Mouse (Mus musculus) heart, adult 11 months (tissue): ENCODE results near the gene Ksr2.
"Not testable (repeated sequence)": the region's sequence is repeated elsewhere in the genome, so short reads cannot be mapped to it uniquely, and the experiment has no call there.

Experiments
- DNase-seq: peaks from one replicate; pipeline ENCODE4 v3.0.0; 2022

Ksr2 gene

DNA sequence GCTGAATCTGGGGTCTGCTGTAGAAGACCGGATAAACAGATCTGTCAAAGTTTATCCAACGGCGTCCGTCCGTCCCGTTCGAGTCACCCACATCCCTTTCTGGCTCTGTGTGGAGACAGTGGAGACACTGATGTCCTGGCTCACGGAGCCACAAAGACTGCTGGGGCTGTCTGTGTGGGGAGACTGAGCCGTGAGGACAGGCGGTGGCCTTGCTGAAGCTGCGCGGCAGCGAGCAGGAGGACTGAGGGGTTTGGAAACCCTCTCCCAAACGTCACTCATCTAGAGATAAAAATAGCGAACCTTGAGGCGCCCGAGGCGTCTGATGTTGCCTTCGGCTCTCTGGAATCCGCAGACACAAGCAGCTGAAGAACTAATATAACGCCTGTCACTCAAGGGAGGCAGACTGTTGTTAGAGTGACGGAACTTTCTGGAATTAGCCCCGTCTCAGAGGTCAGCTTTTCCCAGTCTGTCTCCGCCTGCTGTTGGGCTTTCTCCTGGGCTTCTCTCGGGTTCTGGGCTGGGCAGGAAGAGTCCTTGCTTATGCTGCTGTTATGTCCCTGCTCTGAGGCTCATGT, 133.0 kb downstream of the Ksr2 start:
- DNase-seq, result no peak

DNA sequence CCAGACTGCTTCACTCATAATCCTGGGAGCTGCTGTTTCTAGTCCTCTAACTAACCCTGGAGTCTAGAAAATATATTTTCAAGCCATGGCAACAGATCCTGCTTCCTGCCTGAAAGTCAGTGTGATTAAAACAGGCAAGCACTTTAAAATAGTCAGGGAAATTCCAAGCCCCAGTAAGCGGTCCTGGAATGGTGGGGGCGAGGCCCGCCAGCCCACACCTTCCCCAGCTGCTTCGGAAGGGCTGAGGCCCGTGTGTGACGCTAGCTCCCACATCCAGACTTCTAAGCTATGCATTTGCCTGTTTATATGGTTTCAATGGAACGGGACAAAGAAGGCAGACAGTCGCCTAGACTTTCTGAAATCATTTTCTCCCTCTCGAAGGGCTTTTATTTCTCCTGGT, 137.2 kb downstream of the Ksr2 start:
- no peak for DNase-seq

DNA sequence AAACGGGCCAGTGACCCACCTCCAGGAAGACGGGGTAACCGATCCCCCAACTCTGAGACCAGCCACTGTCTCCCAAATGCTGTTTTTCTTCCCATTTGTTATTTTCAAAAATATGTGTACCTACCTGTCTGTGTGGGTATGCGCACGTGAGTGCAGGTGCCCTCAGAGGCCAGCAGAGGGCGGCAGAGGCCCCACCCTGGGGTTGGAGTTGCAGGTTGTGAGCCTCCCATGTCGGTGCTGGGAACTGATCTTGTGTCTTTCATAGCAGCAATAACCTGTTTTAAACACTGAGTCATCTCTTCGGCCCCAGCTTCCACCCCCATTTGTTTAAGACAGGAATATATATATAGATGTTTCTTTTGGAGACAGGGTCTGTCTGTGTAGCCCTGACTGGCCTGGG, 138.3 kb downstream of the Ksr2 start:
- no peak for DNase-seq

DNA sequence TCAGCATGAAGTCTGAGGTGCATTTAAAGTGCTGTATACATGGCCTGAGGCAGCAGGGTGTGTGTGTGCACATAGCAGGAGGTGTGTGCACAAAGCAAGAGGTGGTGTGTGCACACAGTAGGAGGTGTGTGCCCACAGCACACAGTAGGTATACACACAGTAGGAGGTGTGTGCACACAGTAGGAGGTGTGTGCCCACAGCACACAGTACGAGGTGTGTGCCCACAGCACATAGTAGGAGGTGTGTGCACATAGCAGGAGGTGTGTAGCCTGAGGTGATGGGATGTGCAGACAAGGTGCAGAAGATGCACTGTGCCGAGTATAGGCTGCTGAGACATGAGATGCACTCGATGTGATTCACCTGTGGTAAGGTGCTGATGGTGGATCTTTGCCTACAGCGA, 140.7 kb downstream of the Ksr2 start:
- no peak for DNase-seq

DNA sequence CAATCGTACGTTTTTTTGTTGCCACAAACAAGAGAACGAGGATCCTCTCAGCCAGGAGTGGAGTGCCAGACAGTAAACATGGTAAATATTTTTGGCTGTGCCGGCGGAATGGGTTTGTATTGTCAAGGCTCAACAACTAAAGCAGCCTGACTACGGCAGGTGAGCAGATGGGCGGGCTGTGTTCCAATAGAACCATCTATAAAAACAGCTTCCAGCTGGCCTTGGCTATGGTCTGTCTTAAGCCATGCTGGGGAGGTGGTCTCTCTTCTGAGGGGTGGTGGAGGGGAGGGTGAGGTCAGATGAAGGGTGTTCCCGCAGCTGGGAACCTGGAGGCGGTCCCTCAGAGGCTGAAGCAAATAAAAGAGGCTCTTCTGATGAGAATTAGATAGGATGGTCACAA, 142.8 kb downstream of the Ksr2 start:
- no peak for DNase-seq

DNA sequence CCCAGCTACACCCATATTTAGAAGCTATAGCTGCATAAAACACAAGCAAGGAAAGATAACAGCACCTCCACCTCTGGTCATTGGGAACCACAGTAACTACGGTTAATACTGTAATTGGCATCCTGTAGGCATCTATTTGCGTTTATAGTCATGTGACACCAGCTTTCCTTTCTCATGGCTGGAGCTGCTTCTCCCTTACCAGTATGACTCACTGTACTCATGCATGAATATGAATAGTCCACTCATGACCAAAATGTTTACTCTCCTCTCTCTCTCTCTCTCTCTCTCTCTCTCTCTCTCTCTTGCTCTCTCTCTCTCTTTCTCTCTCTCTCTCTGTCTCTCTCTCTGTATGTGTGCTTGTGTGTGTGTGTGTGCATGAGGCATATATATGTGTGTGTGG, 147.3 kb downstream of the Ksr2 start:
- DNase-seq, result no peak

DNA sequence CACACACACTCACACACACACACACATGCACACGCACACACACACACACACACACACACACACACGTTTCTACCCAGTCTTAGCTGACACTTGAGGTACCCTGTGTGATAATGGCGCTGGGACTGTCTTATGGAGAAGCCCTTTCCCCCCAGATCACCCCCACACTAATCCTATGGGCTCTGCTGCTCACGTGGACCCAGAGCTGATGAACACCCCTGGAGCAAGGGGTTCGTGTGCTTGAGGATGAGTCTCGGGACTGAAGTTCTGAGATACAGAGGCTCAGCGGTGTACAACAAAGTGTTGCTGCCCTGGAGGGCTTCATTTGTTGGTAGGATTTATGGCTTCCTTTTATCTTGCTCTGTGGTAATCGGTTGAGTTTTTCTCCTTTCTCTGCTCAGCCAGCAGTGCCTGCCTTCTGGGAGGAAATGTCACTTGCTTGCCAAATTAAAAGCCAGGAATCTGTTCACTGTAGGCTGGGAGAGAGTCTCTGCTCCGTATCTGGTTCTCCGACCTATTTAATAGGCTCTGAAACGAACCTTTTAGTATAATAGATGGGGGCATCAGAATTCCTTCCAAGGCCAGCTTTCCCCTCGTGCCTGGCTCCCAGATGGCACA, 152.4 kb downstream of the Ksr2 start:
- no peak for DNase-seq

DNA sequence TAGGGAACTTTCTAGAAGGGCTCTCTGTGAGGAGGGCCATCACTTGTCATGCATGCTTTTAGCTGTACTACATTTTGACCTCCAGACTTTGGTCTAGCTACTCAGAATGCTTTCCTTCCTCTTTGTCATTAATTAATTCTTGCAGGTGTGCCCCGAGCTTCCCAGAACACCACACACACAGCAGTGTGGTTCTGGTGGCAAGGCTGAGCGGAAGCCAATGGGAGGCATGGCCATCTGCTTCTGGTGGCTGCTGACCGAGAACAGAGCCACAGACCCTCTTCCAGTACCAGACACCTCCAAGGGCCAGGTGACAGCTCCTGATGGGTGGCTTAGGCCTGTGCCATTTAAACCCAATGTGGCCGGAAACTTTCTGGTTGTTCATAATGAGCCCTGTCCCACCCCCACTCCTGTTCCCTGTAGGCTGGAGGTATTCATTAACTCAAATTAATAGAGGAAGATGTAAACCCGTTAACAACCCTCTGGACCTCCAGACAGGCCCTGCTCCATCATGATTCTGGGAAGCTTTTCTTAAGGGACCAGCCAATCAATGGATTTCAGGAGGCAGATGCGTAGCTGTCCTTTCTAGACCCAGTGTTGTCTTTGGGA, 155.5 kb downstream of the Ksr2 start:
- DNase-seq, result no peak

DNA sequence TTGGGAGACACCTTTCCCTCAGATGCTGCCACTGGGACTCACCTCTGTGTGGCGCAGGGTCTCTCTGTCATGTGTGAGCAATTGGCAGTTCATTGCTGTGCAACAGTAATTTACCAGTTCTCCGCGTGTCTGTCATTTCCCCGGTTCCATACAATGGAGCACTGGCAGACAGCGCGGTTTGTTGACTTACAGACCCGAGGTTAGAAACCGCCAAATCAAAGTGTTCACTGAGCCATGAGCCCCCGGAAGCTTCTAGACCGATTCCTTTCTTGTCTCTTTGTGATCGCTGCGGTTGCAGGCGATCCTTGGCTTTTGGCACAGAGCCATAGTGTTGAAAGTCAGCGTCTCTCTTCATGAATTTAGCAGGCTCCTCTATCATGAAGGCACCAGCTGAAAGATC, 158.6 kb downstream of the Ksr2 start:
- DNase-seq, result no peak

DNA sequence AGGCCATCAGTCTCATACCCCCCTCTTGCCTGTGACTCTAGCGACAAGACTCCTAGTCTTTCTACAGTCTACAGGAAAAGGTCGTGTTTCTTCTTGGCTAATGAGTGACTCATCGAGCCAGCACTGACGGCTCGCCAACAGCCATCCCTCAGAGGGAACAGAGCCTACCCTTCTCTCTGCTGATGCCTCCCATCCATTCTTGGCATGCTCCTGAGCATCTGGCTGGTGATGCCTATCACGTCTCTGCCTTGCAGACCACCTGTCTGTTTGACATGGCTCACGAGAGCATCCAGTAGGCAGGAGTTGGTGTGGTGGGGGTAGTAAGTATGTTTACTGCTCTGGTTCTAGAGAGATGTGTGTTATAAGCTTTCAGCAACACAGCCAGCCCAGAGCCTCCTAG, 161.1 kb downstream of the Ksr2 start:
- no peak for DNase-seq

DNA sequence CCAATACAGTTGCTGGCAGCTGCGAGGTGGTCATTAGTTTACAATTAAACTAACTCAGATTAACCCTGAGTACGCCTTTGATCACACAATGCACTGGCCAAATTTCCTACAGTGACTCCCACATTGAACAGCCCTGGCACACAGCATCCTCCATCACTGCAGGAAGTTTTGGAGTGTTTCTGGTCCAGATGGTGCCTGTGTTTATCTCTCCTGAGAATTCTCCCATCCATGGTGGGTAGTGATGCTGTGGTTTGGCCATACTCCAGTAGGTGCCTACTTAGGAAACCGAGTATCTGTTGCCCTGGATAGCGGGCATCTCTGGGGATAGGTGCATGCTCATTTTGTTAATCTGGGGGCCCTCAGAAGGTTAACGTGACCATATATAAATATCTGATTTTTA, 163.8 kb downstream of the Ksr2 start:
- DNase-seq, result no peak

DNA sequence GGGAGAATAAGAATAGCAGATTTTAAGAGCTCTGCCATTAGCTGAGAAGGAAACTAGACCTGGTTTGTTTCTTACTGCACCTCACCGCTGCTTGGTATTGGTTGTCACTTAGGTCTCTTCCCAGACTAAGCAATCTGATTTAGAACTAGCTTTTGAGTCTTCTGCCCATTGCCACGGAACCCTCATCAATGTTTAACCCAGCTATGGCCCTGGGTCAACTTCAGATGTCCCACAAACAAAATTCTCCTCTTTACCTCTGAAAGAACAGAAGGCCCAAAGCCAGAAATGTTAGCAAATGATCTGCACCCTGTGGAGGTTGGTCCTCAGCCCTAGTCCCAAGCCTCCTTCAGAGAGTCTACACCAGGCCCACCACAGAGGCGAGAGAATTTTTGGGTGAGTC, 167.9 kb downstream of the Ksr2 start:
- no peak for DNase-seq

DNA sequence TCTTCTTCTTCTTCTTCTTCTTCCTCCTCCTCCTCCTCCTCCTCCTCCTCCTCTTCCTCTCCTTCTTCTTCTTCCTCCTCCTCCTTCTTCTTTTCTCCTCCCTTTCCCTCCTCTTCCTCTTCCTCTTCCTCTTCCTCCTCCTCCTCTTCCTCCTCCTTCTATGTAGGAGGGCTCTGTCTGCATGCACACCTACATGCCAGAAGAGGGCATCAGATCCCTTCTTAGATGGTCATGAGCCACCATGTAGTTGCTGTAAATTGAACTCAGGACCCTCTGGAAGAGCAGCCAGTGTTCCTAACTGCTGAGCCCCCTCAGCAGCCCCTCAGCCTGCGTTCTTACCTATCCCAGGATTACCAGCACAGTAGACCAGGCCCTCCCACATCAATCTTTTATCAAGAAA, 170.6 kb downstream of the Ksr2 start:
- no peak for DNase-seq

DNA sequence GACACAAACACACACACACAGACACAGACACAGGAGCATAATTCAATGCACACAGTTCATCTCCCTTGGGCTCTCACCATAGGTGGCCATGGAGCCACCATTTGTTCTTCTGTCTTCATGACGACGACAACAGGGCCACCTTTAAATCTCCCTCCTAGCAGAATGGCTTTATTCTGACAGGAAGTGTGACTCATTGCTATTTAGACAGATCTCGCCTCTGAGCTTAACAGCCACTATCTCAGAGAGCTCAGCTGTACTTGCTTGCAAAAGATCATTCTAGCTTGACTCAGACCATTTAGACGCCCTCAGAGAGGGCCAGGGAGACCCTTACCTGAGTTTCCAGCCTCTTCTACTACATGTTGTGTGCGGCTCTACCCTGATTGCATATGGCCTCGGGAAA, 175.5 kb downstream of the Ksr2 start:
- no peak for DNase-seq

DNA sequence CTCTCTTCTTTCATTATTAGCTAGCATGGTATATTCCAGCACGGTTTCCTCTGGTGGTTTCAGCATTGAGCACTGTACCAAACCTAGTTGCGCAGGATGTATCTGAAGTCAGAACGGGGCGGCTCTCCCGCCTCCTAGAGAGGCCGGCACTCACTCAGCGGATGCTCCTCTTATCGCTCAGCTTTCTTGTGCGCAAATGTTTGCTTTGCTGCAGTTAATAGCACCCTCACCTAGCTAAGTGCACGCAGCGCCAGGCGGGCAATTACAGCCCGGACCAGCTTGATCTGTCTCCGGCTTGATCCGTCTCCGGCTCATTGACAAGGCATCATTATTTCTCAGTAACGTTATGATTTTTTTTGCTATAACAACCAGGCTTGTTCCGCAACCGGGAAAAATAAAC, 179.5 kb downstream of the Ksr2 start:
- no peak for DNase-seq

DNA sequence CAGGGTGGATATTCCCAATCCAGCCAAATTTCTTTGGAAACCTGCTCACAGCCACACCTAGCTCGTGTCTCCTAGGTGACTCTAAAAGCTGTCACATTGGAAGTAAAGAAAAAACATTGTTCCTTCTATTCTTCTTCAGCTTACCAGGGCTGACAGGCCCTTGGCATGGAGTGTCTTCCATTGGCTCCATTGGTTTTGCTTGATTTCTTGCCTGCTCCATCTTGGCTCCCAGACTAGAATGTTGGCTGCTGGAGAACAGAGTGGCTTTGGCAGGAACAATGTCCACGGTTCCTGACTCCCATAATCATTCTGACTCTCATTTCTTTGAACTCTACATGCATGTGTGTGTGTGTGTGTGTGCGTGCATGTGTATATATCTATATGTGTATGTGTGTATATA, 183.0 kb downstream of the Ksr2 start:
- DNase-seq, result no peak

DNA sequence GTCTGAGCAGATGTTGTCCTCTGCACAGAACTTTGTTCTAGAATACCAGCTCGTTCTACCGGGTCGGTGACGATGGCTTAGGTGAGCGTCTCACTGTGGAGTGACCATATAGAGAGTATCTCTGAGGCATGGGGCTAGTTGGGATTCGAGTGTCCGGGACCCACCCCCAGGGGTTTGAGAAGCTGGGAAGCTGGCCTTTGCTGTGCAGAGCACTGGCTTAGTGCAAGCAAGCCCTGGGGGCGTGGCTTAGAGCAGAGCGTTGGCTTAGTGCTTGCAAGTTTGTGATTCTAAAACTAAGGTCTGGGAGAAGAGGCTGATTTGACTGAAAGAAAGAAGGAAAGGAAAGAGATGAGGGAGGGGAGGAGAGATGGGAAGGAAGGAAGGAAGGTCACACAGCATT, 188.2 kb downstream of the Ksr2 start:
- DNase-seq, result no peak

DNA sequence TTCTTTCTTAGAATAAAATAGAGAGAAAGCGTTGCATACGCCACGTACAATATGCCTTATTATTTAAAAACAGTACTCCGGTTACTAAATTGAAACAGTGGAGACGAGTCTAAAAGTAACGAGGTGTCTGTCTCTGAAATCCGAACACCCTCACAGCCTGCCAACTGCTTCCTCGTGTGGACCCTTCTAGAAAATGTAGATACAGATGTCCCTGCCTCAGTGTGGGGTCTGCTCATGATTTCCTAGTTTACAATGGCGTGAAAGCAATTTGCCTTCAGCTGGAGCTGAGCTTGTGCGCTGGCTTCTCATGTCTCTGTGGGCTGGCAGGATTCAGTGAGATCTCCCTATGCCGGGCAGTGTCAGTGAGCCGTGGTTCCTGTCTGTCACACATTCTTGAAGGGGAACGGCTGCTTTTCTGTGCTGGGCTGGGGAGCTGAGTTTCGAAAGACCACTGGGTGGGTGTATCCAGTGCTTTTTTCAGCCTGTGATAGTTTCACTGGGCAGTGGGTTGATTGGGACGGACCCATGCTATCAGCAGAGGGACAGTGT, 194.0 kb downstream of the Ksr2 start:
- DNase-seq, result no peak

DNA sequence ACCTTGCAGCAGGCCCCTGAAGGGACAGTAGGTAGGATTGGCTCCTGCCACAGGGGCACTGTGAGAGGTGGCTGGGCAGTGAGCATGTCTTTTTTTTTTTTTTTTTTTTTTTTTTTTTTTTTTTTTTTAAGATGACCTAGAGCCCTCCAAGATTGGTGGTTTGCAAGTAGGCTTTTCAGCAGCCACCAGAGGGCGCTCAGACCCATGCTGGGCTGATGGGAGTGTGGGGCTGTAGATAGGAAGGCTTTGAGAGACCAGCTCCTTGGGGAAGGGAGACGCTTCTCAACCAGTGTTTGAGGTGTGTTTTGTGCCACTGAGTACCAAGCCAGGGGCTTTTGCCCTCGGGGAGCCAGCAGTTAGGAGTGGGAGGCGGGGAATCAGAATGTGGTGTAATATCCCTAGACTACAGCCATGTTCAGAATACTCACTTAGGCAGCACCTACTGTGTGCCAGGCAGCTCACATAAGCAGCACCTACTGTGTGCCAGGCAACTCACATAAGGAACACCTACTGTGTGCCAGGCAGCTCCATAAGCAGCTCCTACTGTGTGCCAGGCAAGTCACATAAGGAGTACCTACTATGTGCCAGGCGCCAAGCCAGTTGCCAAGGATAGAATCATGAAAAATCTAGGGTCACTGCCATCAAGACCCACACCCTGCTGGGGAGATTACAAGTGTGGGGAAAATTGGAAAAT, 200.7 kb downstream of the Ksr2 start:
- DNase-seq, result no peak

DNA sequence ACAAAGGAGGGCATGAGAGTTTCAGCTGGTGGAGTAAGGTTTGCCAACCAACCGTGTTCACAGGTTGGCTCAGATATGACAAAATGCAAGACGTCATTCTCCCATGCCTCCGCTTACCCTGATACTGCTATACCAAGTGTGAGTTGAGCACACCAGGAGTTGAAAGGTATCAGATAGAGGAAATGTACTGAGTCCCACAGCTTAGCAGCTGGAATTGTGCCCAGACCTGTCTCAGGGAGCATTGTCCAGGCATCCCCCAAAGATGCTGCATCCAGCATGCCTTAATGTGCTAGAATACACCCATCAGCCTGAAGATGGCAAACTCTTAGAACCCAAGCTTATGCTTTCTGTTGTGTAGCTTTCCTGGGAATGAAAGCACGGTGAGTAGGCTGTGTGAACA, 206.5 kb downstream of the Ksr2 start:
- DNase-seq, result no peak

DNA sequence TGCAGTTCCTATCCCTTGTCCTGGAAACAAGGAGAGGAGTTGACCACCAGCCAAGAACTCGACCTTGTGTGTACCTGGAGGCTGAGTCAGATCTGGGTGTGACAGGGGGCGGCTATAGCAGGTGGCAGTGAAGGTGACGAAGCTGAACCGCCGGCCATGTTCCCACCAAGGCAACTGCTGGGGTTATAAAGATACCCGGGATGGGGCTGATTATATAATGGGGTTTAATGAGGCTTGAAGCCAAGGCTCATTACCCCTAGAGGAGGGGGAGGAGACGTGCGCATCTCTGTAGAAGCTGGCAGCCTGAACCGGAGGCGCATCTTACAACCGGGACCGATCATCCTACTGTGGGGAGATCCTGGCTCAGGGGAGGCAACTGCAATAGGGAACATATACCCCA, 208.4 kb downstream of the Ksr2 start:
- DNase-seq, result no peak

DNA sequence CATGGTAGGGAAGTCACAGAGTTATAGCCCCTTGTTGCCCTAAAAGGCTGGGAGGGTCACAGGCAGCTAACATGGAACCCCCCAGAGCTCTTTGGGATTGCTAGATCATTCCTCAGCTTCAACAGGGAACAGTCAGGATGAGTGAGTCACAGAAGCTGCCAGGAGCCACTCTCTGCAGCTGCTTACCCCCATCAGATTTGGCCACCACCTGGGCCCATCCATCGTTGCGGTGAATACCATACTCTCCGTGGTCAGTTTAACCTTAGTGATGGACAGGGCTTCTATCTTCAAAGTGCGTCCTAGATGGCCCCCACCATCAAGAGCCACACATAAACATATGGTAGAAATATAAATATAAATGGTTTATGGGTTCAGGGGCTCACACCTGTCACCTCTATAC, 209.4 kb downstream of the Ksr2 start:
- not testable (repeated sequence) for DNase-seq

DNA sequence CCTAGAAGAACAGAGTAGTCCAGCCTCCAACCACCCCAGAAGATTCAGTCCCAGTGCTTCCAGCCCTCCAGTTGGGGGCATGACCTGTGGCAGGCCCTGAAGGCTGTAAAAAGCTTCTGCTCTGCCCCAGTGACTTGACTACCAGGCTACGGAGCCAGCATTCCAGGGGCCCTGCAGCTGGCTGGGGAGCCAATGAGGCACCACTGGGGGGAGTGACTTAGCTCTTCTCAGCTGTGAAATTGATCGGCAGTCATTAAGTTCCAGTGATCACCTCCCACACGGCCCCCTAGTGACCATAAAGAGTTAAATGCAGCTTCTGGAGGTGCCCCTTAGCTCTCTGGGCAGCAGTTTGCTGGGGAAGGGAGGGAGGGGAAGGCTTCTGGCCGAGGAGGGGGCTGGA, 213.1 kb downstream of the Ksr2 start:
- no peak for DNase-seq

DNA sequence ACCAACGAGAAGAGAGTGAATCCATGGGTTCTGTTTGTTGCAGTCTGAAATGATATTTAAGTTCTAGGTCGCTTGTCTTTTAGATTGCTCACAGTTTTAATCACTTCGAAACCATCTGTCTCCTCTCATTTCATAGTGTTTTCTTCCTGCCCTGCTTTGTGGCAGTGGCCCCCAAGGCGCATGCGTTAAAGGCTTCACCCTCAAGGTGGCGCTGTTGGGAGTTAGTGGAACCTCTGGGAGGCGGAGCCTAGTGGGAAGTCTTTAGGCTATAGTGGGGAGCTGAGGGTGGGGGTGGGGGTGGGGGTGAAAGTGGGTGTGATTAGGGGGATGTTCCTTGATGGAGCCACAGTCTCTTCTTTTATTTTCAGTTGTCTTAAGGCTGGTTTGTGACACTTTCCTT, 214.6 kb downstream of the Ksr2 start:
- DNase-seq, result no peak
